Mouse (Mus musculus) forebrain, embryonic 16.5 days (tissue): ENCODE data around the gene Sfxn4. TPM values are rescaled to one million over a fixed set of nuclear protein-coding genes. Genes with fewer than 3 reads are reported as not detected.

Source experiments
- ATAC-seq: fragments of 200-750 bp; cut with Nextera tagmentation; 2 replicates; pipeline ENCODE4 v1.8.0; 2017; ENCODE audit warnings: mild to moderate bottlenecking, moderate library complexity
- H3K27ac ChIP-seq: fragments of 300-500 bp; sonication (generic); 2 replicates; pipeline ENCODE4 v1.5.1; 2014; ENCODE audit warnings: low read length, control low read depth
- H3K27me3 ChIP-seq: fragments of 300-500 bp; sonication (generic); replicated peaks from 2 replicates; pipeline ENCODE4 v1.6.1; 2014; ENCODE audit warnings: low read length; ENCODE audit not compliant: control insufficient read depth, insufficient read depth
- H3K36me3 ChIP-seq: fragments of 300-500 bp; sonication (generic); 2 replicates; pipeline ENCODE4 v1.6.1; 2014; ENCODE audit not compliant: control insufficient read depth, insufficient read depth
- H3K4me1 ChIP-seq: fragments of 300-500 bp; sonication (generic); replicated peaks from 2 replicates; pipeline ENCODE4 v1.6.1; 2014; ENCODE audit warnings: low read length; ENCODE audit not compliant: control insufficient read depth, insufficient read depth
- H3K4me2 ChIP-seq: fragments of 300-500 bp; sonication (generic); 2 replicates; pipeline ENCODE4 v1.6.1; 2014; ENCODE audit warnings: mild to moderate bottlenecking, low read length, control low read depth
- H3K4me3 ChIP-seq: fragments of 300-500 bp; sonication (generic); replicated peaks from 2 replicates; pipeline ENCODE4 v1.5.1; 2014; ENCODE audit warnings: mild to moderate bottlenecking, low read length, control low read depth
- H3K9ac ChIP-seq: fragments of 300-500 bp; sonication (generic); replicated peaks from 2 replicates; pipeline ENCODE4 v1.6.1; 2014; ENCODE audit warnings: low read depth, low read length, control low read depth
- H3K9me3 ChIP-seq: fragments of 300-500 bp; sonication (generic); 2 replicates; pipeline ENCODE4 v1.6.1; 2016; ENCODE audit warnings: low read length; ENCODE audit not compliant: control insufficient read depth
- WGBS: fragments of 180-500 bp; shearing (Covaris S2); extraction: QIAGEN DNeasy Blood & Tissue Kit; methylation state at CpG from one replicate; pipeline ENCODE4 v1.1.7; 2014; 5-methylcytosine and 5-hydroxymethylcytosine counted together
- polyA plus RNA-seq: library from polyadenylated mRNA; unstranded; fragments of >200 nt; fragmentation: Nextera tagmentation; extraction: Ambion mirVana; gene quantifications from 2 replicates; pipeline ENCODE4 v1.2.1, GENCODE M21; 2015

The Sfxn4 gene
- polyA plus RNA-seq, 1 experiment from 2014 or later, result 10.6 TPM

GRCm38 (mm10) chr19:60804903-60805302 lies 56.4 kb downstream of the Sfxn4 start:
- H3K4me3 ChIP-seq, result no peak overlapping the region
- 73% methylated on average over 2 of the region's 2 CpGs for WGBS
- no peak overlapping the region for H3K27ac ChIP-seq
- no peaks in the 10 kb centered on the region for H3K4me1 ChIP-seq
- H3K36me3 ChIP-seq, result no peaks in the 10 kb centered on the region
- H3K4me2 ChIP-seq, result no peak overlapping the region
- no peak overlapping the region for H3K9ac ChIP-seq
- H3K9me3 ChIP-seq, result no peaks in the 10 kb centered on the region
- no peak for ATAC-seq
- no peaks in the 10 kb centered on the region for H3K27me3 ChIP-seq

- 77% methylated on average over 7 of the region's 7 CpGs for WGBS
- no peak overlapping the region for H3K27ac ChIP-seq
- H3K4me2 ChIP-seq, result no peak overlapping the region
- no peaks in the 10 kb centered on the region for H3K9me3 ChIP-seq
- H3K36me3 ChIP-seq, result no peaks in the 10 kb centered on the region
- 0 out of 2 replicates have a peak, but pooled peaks cover 5% of the 10 kb centered on the region for H3K27me3 ChIP-seq
- ATAC-seq, result no peak
- H3K4me3 ChIP-seq, result no peak overlapping the region
- H3K9ac ChIP-seq, result no peak overlapping the region
- no peaks in the 10 kb centered on the region for H3K4me1 ChIP-seq
These were observed 61.3 kb downstream of the Sfxn4 start for GRCm38 (mm10) chr19:60799867-60800569.

GRCm38 (mm10) chr19:60797415-60797814 lies 63.9 kb downstream of the Sfxn4 start:
- Histone ChIP-seq H3K9me3 (no peaks in the 10 kb centered on the region), H3K4me2 (no peak overlapping the region), H3K27ac (no peak overlapping the region), H3K9ac (no peak overlapping the region), H3K4me3 (no peak overlapping the region), H3K36me3 (no peaks in the 10 kb centered on the region), H3K4me1 (no peaks in the 10 kb centered on the region), H3K27me3 (0 out of 2 replicates have a peak, but pooled peaks cover 5% of the 10 kb centered on the region)
- no peak for ATAC-seq
- WGBS, result 91% methylated on average over 2 of the region's 2 CpGs

- 83% methylated on average over 2 of the region's 2 CpGs for WGBS
- no peak overlapping the region for H3K4me3 ChIP-seq
- no peaks in the 10 kb centered on the region for H3K9me3 ChIP-seq
- ATAC-seq, result no peak
- 0 out of 2 replicates have a peak, but pooled peaks cover 5% of the 10 kb centered on the region for H3K27me3 ChIP-seq
- H3K9ac ChIP-seq, result no peak overlapping the region
- H3K27ac ChIP-seq, result no peak overlapping the region
- no peak overlapping the region for H3K4me2 ChIP-seq
- no peaks in the 10 kb centered on the region for H3K36me3 ChIP-seq
- peaks cover 3% of the 10 kb centered on the region for H3K4me1 ChIP-seq
These were observed 66.0 kb downstream of the Sfxn4 start for GRCm38 (mm10) chr19:60795244-60795643.

GRCm38 (mm10) chr19:60793170-60793707 lies 68.0 kb downstream of the Sfxn4 start:
- 88% methylated on average over 2 of the region's 2 CpGs for WGBS
- Histone ChIP-seq H3K4me2 (no peak overlapping the region), H3K27ac (no peak overlapping the region), H3K9me3 (no peaks in the 10 kb centered on the region), H3K4me3 (no peak overlapping the region), H3K36me3 (no peaks in the 10 kb centered on the region), H3K9ac (no peak overlapping the region), H3K4me1 (peaks cover 6% of the 10 kb centered on the region), H3K27me3 (0 out of 2 replicates have a peak, but pooled peaks cover 2% of the 10 kb centered on the region)
- ATAC-seq, result no peak

- WGBS, result 13% methylated on average over 9 of the region's 9 CpGs
- ATAC-seq, result peak; percentile 14; the same call in 1 of the 2 replicates
These were observed 70.1 kb downstream of the Sfxn4 start for GRCm38 (mm10) chr19:60791164-60791563.

GRCm38 (mm10) chr19:60790551-60791161 lies 70.6 kb downstream of the Sfxn4 start, which contains the start of gene Eif3a:
TSS of gene Eif3a (minus strand) at chr19:60790658.
- Histone ChIP-seq H3K27me3 (no peaks in the 10 kb centered on the region), H3K36me3 (no peaks in the 10 kb centered on the region), H3K9ac (peak within 1 kb of the TSS; percentile 99), H3K4me2 (peak within 1 kb of the TSS; percentile 78), H3K4me3 (peak within 1 kb of the TSS; percentile 99), H3K27ac (peak within 1 kb of the TSS; percentile 97), H3K4me1 (peaks cover 12% of the 10 kb centered on the region), H3K9me3 (no peaks in the 10 kb centered on the region)
- WGBS, result under 1% methylated on average over 57 of the region's 57 CpGs
- peak; percentile 97 for ATAC-seq

More at GRCm38 (mm10) chr19:60791164-60791563, 70.1 kb downstream of the Sfxn4 start:
- H3K4me2 ChIP-seq, result peak overlapping the region; percentile 78
- H3K9ac ChIP-seq, result peak overlapping the region; percentile 99
- peak overlapping the region; percentile 97 for H3K27ac ChIP-seq
- H3K27me3 ChIP-seq, result no peaks in the 10 kb centered on the region
- peak overlapping the region; percentile 99 for H3K4me3 ChIP-seq
- no peaks in the 10 kb centered on the region for H3K36me3 ChIP-seq
- no peaks in the 10 kb centered on the region for H3K9me3 ChIP-seq
- peaks cover 12% of the 10 kb centered on the region for H3K4me1 ChIP-seq

GRCm38 (mm10) chr19:60789919-60790506 lies 71.3 kb downstream of the Sfxn4 start:
- H3K36me3 ChIP-seq, result no peaks in the 10 kb centered on the region
- WGBS, result under 1% methylated on average over 58 of the region's 60 CpGs
- H3K4me2 ChIP-seq, result peak overlapping the region; percentile 67
- H3K4me3 ChIP-seq, result peak overlapping the region; percentile 99
- peak overlapping the region; percentile 99 for H3K9ac ChIP-seq
- H3K27me3 ChIP-seq, result no peaks in the 10 kb centered on the region
- peak overlapping the region; percentile 97 for H3K27ac ChIP-seq
- ATAC-seq, result peak; percentile 69
- H3K9me3 ChIP-seq, result no peaks in the 10 kb centered on the region
- peaks cover 12% of the 10 kb centered on the region for H3K4me1 ChIP-seq

- 2% methylated on average over 7 of the region's 7 CpGs for WGBS
- peak overlapping the region; percentile 97; the same call in 1 of the 2 replicates for H3K27ac ChIP-seq
- no peak for ATAC-seq
These were observed 71.8 kb downstream of the Sfxn4 start for GRCm38 (mm10) chr19:60789452-60789851.

More at GRCm38 (mm10) chr19:60789452-60789851, 71.8 kb downstream of the Sfxn4 start:
- H3K36me3 ChIP-seq, result no peaks in the 10 kb centered on the region
- H3K27me3 ChIP-seq, result no peaks in the 10 kb centered on the region
- H3K4me3 ChIP-seq, result peak overlapping the region; percentile 99
- H3K4me1 ChIP-seq, result peaks cover 12% of the 10 kb centered on the region
- H3K9me3 ChIP-seq, result no peaks in the 10 kb centered on the region
- peak overlapping the region; percentile 67 for H3K4me2 ChIP-seq
- peak overlapping the region; percentile 99 for H3K9ac ChIP-seq
